Mouse (Mus musculus): Measurements from ENCODE around the gene Zzef1. TPM values are rescaled to one million over a fixed set of nuclear protein-coding genes. Genes with fewer than 3 reads are reported as not detected.

Zzef1 gene
- polyA plus RNA-seq (2012; rRNA removed) = 9.5 and 9.6 TPM in 2 replicates

DNA sequence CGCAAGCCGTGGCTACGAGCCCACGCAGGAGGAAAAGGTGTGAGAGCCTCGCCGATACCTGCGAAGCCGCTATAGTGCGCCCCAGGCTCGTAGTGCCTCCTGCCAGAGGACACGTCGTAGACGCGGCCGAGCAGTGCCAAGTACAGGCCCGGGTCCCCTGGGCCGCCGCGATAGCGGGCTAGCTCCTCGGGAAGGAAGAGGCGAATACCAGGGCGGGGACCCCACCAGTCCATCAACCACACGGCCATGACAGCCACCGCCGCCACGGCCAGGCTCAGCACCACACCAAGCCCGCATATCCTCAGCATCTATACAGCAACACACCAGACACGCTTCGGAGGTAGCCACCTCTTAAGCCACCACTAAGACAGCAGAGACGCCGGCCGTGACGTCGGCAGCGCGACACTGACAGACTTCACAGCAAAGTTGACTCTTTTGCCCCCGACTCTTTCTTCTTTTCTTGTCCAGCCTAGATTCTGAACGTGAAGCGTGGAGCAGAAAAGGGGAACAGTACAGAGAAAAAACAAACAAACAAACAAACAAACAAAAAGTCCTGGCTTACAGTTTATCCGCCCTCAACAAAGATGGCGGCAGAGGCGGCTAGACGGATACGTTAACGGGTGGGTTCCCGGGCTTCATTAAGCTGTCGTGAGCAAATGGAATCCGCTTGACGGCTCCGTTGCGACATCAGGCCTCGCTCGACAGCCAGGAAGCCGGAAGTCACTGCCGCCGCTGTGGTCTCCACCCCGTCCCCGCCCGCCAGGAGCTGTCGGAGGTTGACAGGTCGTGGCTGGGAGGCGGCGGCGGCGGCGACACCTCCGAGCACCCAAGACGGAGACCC is at the start of gene Zzef1, which contains the start of gene Cyb5d2:
TSS of gene Zzef1 (plus strand) at position 772 of the 841 bp plus-strand sequence.
TSS of gene Cyb5d2 (minus strand) at position 688 of the 841 bp plus-strand sequence.
- H3K4me3 ChIP-seq (ENCODE audit: control insufficient read depth, low read depth, low read length) = peak within 1 kb of the TSS; percentile 99
- TF ChIP-seq CTCF (IDR thresholded peaks at IDR 0.05; ENCODE audit: control insufficient read depth, insufficient read depth, insufficient replicate concordance, low read depth, low read length) = no peak
- TF ChIP-seq POLR2A (IDR thresholded peaks at IDR 0.05; ENCODE audit: control insufficient read depth, low read depth, low read length) = peak; percentile 72
- H3K27ac ChIP-seq (ENCODE audit: control insufficient read depth, insufficient read depth, low read depth, low read length) = peak within 1 kb of the TSS; percentile 99
- H3K4me1 ChIP-seq (ENCODE audit: control insufficient read depth, insufficient read depth, low read length) = no peaks in the 10 kb centered on the region; the same call in 1 of the 2 replicates
- peaks cover 2% of the 10 kb centered on the region for H3K36me3 ChIP-seq (ENCODE audit: control insufficient read depth, insufficient read depth, low read length)
- H3K27me3 ChIP-seq (ENCODE audit: control insufficient read depth, insufficient read depth, low read length) = no peaks in the 10 kb centered on the region

- Histone ChIP-seq H3K4me3 (ENCODE audit: control insufficient read depth, low read depth, low read length) (no peak overlapping the region), H3K27ac (ENCODE audit: control insufficient read depth, insufficient read depth, low read depth, low read length) (no peak overlapping the region), H3K36me3 (ENCODE audit: control insufficient read depth, insufficient read depth, low read length) (peaks cover 5% of the 10 kb centered on the region), H3K27me3 (ENCODE audit: control insufficient read depth, insufficient read depth, low read length) (no peaks in the 10 kb centered on the region), H3K4me1 (ENCODE audit: control insufficient read depth, insufficient read depth, low read length) (no peaks in the 10 kb centered on the region)
- TF ChIP-seq CTCF (IDR thresholded peaks at IDR 0.05; ENCODE audit: control insufficient read depth, insufficient read depth, insufficient replicate concordance, low read depth, low read length) (no peak), POLR2A (IDR thresholded peaks at IDR 0.05; ENCODE audit: control insufficient read depth, low read depth, low read length) (no peak)
Measured at GRCm38 (mm10) chr11:72751956-72752355, 44.1 kb upstream of the Zzef1 start.

- Histone ChIP-seq H3K4me1 (ENCODE audit: control insufficient read depth, insufficient read depth, low read length) (no peaks in the 10 kb centered on the region), H3K4me3 (ENCODE audit: control insufficient read depth, low read depth, low read length) (no peak overlapping the region), H3K27ac (ENCODE audit: control insufficient read depth, insufficient read depth, low read depth, low read length) (no peak overlapping the region), H3K36me3 (ENCODE audit: control insufficient read depth, insufficient read depth, low read length) (no peaks in the 10 kb centered on the region; the same call in none of the 2 replicates), H3K27me3 (ENCODE audit: control insufficient read depth, insufficient read depth, low read length) (no peaks in the 10 kb centered on the region)
- no peak for TF ChIP-seq POLR2A (IDR thresholded peaks at IDR 0.05; ENCODE audit: control insufficient read depth, low read depth, low read length)
- TF ChIP-seq CTCF (IDR thresholded peaks at IDR 0.05; ENCODE audit: control insufficient read depth, insufficient read depth, insufficient replicate concordance, low read depth, low read length) = no peak
Measured at GRCm38 (mm10) chr11:72758316-72758715, 37.7 kb upstream of the Zzef1 start.

- no peaks in the 10 kb centered on the region; the same call in none of the 2 replicates for H3K36me3 ChIP-seq (ENCODE audit: control insufficient read depth, insufficient read depth, low read length)
- no peaks in the 10 kb centered on the region for H3K27me3 ChIP-seq (ENCODE audit: control insufficient read depth, insufficient read depth, low read length)
- H3K4me1 ChIP-seq (ENCODE audit: control insufficient read depth, insufficient read depth, low read length) = no peaks in the 10 kb centered on the region
- TF ChIP-seq POLR2A (IDR thresholded peaks at IDR 0.05; ENCODE audit: control insufficient read depth, low read depth, low read length) (no peak), CTCF (IDR thresholded peaks at IDR 0.05; ENCODE audit: control insufficient read depth, insufficient read depth, insufficient replicate concordance, low read depth, low read length) (no peak)
- H3K27ac ChIP-seq (ENCODE audit: control insufficient read depth, insufficient read depth, low read depth, low read length) = no peak overlapping the region
- H3K4me3 ChIP-seq (ENCODE audit: control insufficient read depth, low read depth, low read length) = no peak overlapping the region
Measured at GRCm38 (mm10) chr11:72759581-72759980, 36.4 kb upstream of the Zzef1 start.

- H3K4me3 ChIP-seq (ENCODE audit: control insufficient read depth, low read depth, low read length) = no peak overlapping the region
- H3K4me1 ChIP-seq (ENCODE audit: control insufficient read depth, insufficient read depth, low read length) = no peaks in the 10 kb centered on the region
- TF ChIP-seq POLR2A (IDR thresholded peaks at IDR 0.05; ENCODE audit: control insufficient read depth, low read depth, low read length) (no peak), CTCF (IDR thresholded peaks at IDR 0.05; ENCODE audit: control insufficient read depth, insufficient read depth, insufficient replicate concordance, low read depth, low read length) (no peak)
- H3K27me3 ChIP-seq (ENCODE audit: control insufficient read depth, insufficient read depth, low read length) = no peaks in the 10 kb centered on the region
- no peak overlapping the region for H3K27ac ChIP-seq (ENCODE audit: control insufficient read depth, insufficient read depth, low read depth, low read length)
- H3K36me3 ChIP-seq (ENCODE audit: control insufficient read depth, insufficient read depth, low read length) = no peaks in the 10 kb centered on the region; the same call in none of the 2 replicates
Measured at GRCm38 (mm10) chr11:72760781-72761180, 35.2 kb upstream of the Zzef1 start.

- Histone ChIP-seq H3K36me3 (ENCODE audit: control insufficient read depth, insufficient read depth, low read length) (no peaks in the 10 kb centered on the region; the same call in none of the 2 replicates), H3K27ac (ENCODE audit: control insufficient read depth, insufficient read depth, low read depth, low read length) (no peak overlapping the region), H3K27me3 (ENCODE audit: control insufficient read depth, insufficient read depth, low read length) (no peaks in the 10 kb centered on the region), H3K4me1 (ENCODE audit: control insufficient read depth, insufficient read depth, low read length) (no peaks in the 10 kb centered on the region), H3K4me3 (ENCODE audit: control insufficient read depth, low read depth, low read length) (no peak overlapping the region)
- TF ChIP-seq CTCF (IDR thresholded peaks at IDR 0.05; ENCODE audit: control insufficient read depth, insufficient read depth, insufficient replicate concordance, low read depth, low read length) = no peak
Measured at GRCm38 (mm10) chr11:72764270-72764669, 31.8 kb upstream of the Zzef1 start.

DNA sequence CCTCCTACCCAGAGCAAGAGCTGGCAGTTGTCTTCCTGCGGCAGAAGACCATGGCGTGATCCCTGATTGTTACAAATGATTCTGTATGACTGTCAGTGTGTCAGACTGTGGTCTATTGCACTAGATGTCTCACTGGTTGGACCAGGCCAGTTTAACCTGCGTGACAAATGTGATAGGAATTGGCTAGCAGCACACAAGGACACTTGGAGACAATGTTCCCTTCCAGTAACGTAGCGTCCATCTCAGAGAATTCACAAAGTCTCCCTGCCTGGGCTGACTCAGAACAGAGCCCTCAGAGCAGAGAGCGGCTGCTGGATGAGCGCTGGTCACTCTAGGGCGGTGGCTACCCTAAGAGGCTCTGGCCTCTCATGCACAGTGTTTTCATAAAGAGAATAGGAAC is 28.3 kb upstream of the Zzef1 start:
- TF ChIP-seq POLR2A (IDR thresholded peaks at IDR 0.05; ENCODE audit: control insufficient read depth, low read depth, low read length) (no peak), CTCF (IDR thresholded peaks at IDR 0.05; ENCODE audit: control insufficient read depth, insufficient read depth, insufficient replicate concordance, low read depth, low read length) (no peak)
- H3K36me3 ChIP-seq (ENCODE audit: control insufficient read depth, insufficient read depth, low read length) = no peaks in the 10 kb centered on the region; the same call in none of the 2 replicates

More for the DNA sequence above, 28.3 kb upstream of the Zzef1 start:
- Histone ChIP-seq H3K27ac (ENCODE audit: control insufficient read depth, insufficient read depth, low read depth, low read length) (no peak overlapping the region), H3K4me3 (ENCODE audit: control insufficient read depth, low read depth, low read length) (no peak overlapping the region), H3K27me3 (ENCODE audit: control insufficient read depth, insufficient read depth, low read length) (no peaks in the 10 kb centered on the region), H3K4me1 (ENCODE audit: control insufficient read depth, insufficient read depth, low read length) (no peaks in the 10 kb centered on the region)
